Mouse (Mus musculus) CD4-positive helper T cell, adult 2 months (primary cell): ENCODE results near the gene Wdr83.
A peak's percentile ranks its signal among the peaks of the same experiment; 100 is the strongest.
"Not testable (repeated sequence)": the region's sequence is repeated elsewhere in the genome, so short reads cannot be mapped to it uniquely, and the experiment has no call there.

ENCODE experiments used
- DNase-seq: peaks from one replicate; pipeline ENCODE4 v3.0.0-alpha.2; 2012; ENCODE audit warnings: low read depth, missing footprints, low spot score

Wdr83 gene

DNA sequence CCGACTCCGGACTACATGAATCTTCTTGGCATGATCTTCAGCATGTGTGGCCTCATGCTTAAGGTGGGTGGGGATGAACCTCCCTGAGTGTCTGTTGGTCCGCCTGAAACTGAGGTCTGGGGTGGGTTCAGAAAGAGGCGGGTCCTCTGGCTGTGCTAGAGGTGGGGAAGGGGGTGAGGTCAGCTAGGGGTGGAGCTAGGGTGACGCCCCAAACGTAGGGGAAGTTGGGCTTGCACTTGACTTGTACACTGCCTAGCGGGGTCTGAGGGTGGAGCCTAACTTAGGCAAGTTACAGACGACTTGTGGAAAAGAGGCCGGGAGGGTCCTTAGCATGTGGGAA, at the start of gene Wdr83:
TSS of gene Wdr83 (minus strand) at position 91 of the 340 bp plus-strand sequence.
- DNase-seq, result peak; percentile 71

DNA sequence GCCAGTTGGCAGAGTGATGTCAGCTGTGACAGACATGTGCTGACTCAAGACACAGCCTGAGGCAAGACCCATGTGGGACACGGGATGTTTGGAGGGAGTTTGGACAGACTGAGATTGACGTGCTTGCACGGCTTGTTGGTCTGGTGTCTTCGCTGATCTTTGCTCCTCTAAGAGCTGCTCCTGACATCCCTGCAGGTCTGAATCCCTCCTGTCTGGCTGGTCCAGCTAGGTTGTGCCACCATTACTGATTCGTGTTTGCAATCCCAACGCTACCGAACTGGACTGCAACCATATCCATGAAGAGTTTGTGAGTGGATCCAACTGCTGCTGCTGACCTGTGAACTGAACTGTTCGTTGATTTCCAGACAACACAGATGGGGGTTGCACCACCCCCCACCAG, 42.6 kb upstream of the Wdr83 start:
- no peak for DNase-seq

DNA sequence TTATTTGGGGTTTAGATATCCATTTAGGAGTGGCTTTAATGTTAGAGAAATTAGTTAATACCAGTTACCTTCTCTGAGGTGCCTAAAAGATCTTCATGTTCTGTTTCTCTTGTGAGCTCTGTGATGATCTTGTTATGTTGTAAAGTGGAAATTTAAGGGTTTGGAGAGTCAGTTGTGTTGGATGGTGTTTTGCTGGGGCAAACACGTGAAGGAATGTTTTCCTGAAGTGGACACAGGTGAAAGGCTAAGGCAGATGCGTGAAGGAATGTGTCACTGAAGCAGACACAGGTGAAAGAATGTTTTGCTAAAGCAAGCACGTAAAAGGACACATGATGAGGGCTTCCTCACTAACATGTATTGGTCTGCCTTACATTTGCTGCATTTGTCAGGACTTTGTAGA, 41.9 kb upstream of the Wdr83 start, which contains the start of gene Zfp791:
TSS of gene Zfp791 (minus strand) at position 101 of the 400 bp plus-strand sequence.
- no peak for DNase-seq

DNA sequence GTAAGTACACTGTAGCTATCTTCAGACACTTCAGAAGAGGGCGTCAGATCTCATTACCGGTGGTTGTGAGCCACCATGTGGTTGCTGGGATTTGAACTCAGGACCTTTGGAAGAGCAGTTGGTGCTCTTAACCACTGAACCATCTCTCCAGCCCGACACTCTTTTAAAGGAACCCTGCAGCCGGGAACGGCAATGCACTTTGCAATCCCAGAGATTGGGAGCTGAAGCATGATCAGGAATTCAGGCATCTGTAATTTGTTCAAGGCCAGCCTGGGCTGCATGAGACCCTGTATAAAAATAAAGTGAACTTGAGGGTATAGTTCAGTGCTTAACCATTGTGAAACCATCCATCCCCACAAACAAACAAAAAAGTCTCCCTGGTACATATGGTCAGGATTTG, 39.1 kb upstream of the Wdr83 start:
- not testable (repeated sequence) for DNase-seq

DNA sequence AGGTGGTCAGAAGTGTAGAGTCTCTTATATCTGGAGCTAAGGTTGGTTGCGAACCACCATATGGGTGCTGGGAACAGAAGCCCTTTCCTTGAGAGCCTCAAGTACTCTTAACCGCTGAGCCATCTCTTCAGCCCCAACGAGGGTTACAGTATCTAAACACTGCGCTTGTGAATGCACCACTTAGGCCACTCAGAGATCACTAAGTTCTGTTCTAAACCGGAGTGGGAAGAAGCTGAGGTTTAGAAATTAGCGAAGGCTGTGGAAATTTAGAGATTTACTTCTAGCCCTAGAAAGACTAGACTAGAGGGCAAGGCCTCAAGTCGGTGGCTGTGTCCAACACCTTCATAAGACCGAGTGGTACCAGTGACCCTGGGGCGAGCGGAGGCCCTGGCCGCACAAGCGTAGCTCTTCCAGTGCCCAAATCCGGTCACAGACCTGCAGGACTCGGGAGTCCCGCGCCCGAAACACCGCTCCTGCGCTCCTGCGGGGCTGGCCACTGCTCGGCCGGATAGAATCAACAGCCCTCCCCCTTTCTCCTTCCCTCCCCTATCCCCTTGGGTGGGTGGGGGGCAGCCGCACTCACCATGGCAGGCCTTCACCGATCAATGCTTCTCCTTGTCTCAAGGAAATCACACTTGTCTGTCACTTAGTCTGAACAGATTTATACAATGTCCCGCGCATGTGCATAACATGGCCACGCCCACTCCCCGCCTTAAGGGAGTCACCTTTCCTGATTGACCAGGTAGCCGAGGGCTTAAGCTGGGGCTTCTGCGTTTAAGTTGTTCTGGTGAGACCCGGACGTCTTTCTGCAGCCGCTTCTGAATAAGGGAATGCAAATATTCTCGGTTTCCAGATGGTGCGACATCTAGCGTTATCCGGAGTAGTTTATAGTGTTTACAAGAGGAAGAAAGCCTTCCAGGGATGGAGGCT, 38.2 kb upstream of the Wdr83 start:
- peak; percentile 54 for DNase-seq

DNA sequence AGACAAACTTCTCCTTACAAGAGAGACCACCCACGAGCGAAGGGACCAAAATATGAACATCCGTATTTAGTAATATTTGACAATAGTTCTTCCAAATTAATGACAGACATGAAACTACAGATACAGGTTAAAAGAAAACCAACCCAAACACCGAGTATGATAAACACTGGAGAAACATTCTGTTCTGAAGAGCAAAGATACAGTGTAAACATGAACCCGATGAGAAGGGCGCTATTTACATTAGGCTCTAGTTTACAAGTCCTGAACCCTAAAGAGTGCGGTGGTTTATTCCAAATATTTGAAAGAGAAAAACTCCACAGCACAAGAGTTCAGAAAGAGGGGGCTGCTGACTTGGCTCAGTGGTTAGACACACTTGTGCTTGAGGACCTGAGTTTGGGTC, 35.9 kb upstream of the Wdr83 start:
- no peak for DNase-seq

DNA sequence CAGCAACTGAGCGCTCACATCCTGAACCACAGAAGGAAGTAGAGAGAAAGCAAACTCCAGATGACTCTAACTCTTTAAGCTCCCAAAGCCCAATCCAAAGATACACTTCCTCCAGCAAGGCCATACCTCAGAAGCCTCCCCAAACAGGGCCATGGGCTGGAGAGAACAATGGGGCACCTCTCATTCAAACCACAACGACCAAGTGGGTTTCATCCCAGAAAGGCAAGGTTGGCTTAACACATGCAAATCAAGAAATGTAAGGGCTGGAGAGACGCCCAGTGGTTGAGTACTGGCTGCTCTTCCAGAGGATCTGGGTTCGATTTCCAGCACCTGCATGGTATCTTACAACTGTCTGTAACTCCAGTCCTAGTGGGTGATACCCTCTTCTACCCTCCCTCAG, 34.4 kb upstream of the Wdr83 start:
- DNase-seq, result no peak

DNA sequence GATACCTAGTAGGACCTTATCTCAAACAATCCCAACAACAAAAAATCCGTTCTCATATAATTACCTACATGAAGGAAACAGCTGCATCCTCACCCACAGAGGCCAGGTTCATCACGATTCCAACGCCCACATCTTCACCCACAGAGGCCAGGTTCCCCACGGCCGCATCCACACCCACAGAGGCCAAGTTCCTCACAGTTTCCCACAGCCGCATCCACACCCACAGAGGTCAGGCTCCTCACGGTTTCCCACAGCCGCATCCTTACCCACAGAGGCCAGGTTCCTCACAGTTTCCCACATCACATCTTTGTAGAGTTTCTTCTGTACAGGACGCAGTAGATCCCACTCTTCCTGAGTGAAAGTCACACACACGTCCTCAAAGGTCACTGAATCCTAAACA, 32.1 kb upstream of the Wdr83 start:
- no peak for DNase-seq

DNA sequence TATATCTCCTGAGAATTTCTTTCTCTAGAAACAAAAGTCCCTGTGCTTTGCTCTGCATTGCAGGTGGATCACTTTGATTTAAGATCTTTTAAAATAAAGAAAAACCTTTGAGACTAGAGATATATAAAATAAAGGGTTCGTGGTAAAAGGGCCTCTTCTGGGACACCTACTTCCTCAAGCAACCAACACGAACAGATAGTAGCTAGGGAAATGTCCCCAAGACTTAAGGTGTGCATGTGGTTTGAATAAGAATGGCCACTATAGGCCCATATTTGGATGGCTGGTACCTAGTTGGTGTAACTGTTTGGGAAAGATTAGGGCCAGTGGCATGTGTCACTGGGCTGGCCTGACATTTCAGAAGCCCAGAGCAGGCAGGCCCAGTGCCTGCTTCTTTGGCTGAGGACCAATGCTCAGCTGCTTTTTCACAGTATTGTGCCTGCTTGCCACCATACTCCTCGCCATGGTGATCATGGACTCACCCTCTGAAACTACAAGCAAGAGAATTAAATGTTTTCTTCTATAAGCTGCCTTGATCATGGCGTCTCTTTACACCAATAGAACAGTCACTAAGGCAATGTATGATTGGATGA, 19.1 kb upstream of the Wdr83 start:
- no peak for DNase-seq

DNA sequence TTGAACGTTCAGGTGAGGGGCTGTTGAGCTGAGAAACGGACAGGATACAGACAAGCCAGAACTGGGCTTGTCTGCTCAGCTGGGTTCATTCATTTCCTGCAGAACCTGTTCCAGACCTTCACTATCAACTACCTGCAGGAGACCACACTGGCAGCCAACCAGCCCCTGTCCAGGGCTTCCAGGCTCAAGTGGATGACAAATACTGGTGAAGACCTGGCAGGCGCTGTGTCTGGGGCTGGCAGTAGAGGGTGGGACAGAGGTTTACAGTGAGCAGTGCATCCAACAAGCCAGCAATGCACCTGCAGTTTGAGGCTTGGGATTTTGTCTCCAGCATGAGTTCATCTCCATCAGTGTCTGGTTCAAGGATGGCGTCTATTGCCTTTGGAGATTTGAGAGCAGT, 15.7 kb upstream of the Wdr83 start:
- DNase-seq, result no peak

DNA sequence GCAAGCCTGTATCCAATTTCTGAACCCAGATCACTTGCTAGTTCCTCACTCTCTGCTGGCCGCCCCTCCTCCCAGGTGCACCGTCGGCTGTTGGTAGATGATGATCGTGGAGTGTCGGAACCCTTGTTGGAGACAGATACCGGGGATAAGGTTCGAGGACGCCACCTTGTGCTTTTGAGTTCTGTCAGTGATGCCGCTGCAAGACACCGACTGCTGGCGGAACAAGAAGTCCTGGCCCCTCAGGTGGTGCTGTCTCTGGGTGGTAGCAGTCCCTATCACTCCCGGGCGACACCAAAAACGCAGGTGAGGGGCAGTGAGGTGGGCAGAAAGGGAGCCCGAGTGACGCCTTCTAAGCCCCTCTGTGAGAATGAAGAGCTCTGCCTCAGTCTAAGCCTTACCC, 15.1 kb upstream of the Wdr83 start:
- DNase-seq, result no peak

DNA sequence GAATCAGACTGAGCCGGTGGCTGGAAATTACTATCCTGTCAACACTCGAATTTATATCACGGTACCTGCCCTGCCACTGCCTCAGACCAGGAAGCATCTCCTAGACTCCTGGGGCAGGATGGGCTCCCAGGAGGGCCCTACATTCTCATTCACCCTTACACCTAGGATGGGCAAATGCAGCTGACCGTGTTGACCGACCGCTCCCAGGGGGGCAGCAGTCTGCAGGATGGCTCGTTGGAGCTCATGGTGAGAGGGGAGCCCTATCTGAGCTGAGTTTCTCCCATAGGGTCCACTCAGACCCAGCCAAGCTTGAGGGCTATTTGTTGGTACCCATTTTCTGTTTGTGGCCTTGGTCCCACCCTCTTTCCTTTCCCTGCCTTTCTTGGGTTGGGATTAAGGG, 14.5 kb upstream of the Wdr83 start:
- DNase-seq, result no peak

DNA sequence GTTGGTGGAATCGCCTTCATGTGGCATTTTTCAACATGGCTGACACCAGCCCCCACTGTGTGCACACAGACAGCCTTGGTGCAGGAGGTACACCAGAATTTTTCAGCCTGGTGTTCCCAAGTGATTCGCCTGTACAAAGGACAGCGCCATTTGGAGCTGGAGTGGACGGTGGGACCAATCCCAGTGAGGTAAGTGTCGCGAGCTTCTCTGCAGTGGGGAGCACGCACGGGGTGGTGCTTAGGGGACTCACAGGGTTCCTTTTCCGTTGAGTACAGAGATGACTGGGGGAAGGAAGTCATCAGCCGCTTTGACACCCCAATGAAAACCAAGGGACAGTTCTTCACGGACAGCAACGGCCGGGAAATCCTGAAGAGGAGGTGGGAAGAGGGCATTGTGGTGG, 13.9 kb upstream of the Wdr83 start:
- no peak for DNase-seq

DNA sequence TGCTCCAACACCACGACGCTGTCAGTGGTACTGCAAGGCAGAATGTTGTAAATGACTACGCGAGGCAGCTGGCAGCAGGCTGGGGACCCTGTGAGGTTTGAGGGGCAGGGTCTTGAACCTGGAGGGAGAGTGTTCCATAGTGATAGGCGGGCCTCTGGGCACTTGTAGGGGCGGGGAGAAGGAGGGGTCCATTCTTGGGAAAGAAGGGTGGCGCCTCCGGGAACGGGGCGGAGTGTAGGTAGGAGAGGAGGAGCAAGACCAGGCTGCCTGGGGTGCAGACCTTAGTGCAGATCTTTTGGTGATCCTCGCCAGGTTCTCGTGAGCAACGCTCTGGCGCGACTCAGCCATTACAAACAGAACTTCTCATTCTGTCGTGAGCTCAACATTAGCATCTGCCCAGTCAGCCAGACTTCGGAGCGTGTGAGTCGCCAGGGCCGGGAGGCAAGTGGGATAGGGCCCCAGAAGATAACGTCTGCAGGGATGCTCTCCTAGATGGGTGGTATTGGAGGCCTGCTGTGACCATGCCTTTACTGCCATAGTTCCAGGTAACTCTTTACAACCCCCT, 10.5 kb upstream of the Wdr83 start:
- DNase-seq, result no peak

DNA sequence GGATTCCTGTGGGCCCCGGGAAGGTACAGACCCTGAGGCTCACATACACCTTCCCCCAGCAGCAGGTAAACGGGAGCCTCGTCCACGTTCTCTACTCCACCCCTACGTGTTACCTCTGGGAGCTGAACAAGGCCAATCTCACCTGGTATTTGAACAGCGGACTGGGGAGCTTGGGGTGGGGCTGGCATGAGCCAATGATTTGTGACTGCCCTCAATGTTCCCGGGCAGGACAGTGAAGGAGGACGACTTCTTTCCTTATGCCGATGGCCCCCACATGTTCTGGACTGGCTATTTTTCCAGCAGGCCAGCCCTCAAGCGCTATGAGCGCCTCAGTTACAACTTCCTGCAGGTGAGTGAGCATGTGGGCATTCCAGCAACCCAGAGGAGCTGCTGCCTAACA, 9.8 kb upstream of the Wdr83 start:
- DNase-seq, result no peak

DNA sequence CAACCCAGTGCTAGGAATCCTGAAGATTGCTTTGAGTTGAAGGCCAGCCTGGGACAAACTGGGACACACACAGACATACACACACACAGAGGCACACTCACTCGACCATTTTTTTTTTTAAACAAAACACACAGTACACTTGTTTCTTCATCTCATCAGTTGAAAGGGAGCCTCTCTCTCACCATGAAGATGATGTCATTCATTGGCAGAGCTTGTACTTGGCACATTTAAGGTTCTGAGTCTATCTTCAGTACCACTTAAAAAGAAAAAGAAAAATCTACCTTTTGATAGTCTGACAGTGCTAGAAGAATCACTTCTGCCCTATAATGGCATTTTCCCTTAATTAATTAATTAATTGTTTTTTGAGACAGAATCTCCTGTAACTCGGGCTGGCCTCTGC, 7.7 kb upstream of the Wdr83 start:
- DNase-seq, result no peak

DNA sequence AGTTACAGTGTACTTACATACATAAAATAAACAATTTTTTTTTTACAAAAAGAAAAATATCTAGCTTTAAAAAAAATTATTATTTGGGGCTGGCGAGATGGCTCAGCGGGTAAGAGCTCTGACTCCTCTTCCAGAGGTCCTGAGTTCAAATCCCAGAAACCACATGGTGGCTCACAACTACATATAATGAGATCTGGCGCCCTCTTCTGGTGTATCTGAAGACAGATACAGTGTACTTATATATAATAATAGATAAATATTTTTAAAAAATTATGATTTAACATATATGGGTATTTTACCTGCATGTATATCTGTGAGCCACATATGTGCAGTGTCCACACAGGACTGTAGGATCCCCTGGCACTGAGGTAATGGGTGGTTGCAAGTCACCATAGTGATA, 5.1 kb upstream of the Wdr83 start:
- DNase-seq, result peak; percentile 45

DNA sequence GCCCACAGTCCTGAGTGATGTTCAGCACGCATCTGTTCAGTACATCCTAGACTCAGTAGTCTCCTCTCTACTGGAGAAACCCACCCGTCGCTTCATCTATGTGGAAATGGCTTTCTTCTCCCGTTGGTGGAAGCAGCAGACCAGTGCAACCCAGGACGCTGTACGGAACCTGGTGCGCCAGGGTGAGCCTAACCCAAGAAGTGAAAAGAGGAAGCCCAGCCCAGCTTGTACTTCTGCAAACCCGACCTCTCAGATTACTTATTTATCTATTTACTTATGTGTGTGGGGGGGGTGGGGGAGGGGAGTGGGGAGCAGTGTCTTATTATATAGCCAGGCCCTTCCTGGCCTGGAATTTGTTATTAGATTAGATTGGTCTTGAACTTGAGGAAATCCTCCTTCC, 3.5 kb upstream of the Wdr83 start:
- no peak for DNase-seq

DNA sequence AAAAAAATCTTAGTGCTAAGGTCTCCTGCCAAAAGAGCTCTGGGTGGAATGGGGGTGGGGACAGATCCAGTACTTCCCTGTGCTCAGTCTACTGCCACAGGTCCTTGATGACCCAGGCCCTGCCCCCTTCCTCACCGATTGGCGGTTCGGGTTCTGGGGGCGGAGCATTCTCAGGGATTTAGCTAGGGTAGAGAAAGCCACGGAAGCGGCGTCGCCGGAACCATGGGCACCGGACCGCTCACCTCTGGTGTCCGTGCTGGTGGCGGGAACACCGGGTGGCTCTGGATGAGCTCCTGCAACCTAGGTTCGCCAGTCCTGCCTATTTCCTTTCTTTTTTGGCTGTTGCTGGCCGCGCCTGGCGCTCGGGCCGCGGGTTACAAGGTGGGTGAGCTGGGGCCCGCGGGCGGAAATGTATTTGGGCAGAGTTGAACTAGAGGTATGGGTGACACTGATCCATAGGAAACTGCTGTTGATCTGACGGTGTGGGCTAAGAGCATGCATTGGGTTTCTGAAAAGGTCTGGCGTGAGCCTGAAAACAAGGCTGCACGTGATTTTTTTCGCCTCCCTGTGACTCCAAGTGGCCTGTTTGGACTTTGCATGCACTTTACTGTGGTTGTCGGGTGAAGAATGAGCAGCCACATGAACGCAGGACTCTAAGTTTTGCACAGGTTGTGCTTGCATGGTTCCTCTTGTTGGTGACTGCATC, 2.2 kb upstream of the Wdr83 start, which contains the start of gene Man2b1:
TSS of gene Man2b1 (plus strand) at position 163 of the 706 bp plus-strand sequence.
- DNase-seq, result peak; percentile 92

DNA sequence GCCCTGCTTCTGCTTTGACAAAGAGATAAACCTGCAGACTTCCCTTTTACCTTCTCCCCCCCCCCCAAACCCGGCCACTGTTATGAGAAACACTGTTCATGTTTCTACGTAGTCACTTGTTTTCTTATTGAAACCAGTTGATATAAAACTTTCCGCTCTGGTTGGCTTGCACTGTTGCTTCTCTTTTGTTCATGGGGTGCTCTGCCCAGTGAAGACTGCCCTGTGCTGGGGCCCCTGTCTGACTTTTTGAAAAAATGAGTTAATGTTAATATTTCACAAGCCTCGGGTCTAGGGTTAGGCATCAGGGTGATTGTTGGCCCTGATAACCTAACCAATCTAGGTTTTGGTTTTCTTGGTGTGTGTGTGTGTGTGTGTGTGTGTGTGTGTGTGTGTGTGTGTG, 1.1 kb upstream of the Wdr83 start:
- peak; percentile 30 for DNase-seq

DNA sequence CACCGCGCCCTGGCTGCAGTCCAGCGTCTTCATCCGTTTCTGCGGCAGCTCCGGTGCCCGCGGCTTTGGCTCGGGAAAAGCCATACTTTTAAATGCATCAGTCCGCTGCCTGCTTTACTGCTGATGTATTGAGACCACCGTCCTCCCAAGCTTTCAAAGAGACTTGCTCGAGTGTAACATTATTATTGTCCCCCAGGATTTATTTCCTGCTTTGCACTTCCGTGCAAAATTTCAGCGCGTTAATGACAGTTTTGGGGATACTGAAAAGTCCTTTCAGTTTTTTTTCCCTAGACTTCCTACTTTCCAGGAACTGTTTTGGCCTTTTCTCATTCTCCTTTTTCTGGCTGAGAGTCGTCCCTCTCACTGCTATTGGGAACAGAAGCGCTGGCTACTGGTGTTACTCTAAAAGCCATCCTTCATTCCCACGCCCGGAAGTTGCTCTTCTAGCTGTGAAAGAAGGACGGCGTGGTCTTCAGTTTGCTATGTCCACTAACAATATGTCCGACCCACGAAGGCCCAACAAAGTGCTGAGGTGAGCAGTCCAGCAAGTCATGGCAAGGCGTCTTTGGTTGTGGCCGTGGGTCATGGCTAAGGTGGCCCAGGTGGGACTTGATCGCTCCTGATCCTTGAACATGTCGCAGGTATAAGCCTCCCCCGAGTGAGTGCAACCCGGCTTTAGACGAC, 432 bp downstream of the Wdr83 start, which contains the start of gene Wdr83os:
TSS of gene Wdr83os (plus strand) at position 209 of the 684 bp plus-strand sequence.
- DNase-seq, result peak; percentile 85

DNA sequence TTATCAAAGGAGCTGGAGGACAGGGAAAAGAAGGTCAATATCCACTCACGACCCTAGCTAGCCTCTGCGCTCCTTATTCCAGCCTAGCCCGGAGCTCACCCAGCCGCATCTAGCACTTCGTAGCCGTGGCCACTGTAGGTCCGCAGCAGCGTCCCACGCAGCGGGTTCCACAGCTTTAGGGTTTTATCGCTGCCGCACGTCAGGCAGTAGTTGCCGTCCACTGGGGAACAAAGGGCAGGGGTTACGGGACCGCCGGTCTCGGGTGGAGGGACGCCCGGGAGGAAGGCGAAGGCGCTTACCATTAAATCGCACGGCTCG, 933 bp downstream of the Wdr83 start:
- DNase-seq, result no peak
